Mouse (Mus musculus) spleen, adult 2 months (tissue): ENCODE measurements around the gene Fgfr2. TPM values are rescaled to one million over a fixed set of nuclear protein-coding genes. Genes with fewer than 3 reads are reported as not detected.

Experiments
- DNase-seq, 2 experiments: peaks; one replicate each; pipeline versions ENCODE4 v3.0.0 to v3.0.0-alpha.2; 2012 to 2021; ENCODE audit warnings: low spot score in 2 of 2, low read depth in 1 of 2
- H3K27ac ChIP-seq: fragments of 200-500 bp; 2 replicates; pipeline ENCODE4 v1.5.1; 2012; ENCODE audit warnings: low read length, inconsistent platforms; ENCODE audit not compliant: insufficient read depth
- H3K27me3 ChIP-seq: fragments of 200-500 bp; 2 replicates; pipeline ENCODE4 v1.6.1; 2012; ENCODE audit warnings: mild to moderate bottlenecking, moderate library complexity, low read length, inconsistent platforms; ENCODE audit not compliant: control insufficient read depth, insufficient read depth
- H3K36me3 ChIP-seq: fragments of 200-500 bp; 2 replicates; pipeline ENCODE4 v1.6.1; 2012; ENCODE audit warnings: mild to moderate bottlenecking, low read length, inconsistent platforms; ENCODE audit not compliant: control insufficient read depth, insufficient read depth
- H3K4me1 ChIP-seq: fragments of 200-500 bp; 2 replicates; pipeline ENCODE4 v1.6.1; 2011; ENCODE audit warnings: inconsistent platforms; ENCODE audit not compliant: control insufficient read depth, insufficient read depth, insufficient read length
- H3K4me3 ChIP-seq: fragments of 200-500 bp; 2 replicates; pipeline ENCODE4 v1.5.1; 2011; ENCODE audit warnings: mild to moderate bottlenecking, inconsistent platforms; ENCODE audit not compliant: insufficient read depth, insufficient read length; ENCODE audit errors: extremely low read depth
- CTCF ChIP-seq: fragments of 200-500 bp; IDR thresholded peaks from 2 replicates; pipeline ENCODE4 v1.5.1; 2011; ENCODE audit warnings: mild to moderate bottlenecking, inconsistent platforms; ENCODE audit not compliant: insufficient read depth, insufficient read length, insufficient replicate concordance; ENCODE audit errors: extremely low read depth
- POLR2A ChIP-seq: fragments of 200-500 bp; IDR thresholded peaks from 2 replicates; pipeline ENCODE4 v1.6.1; 2011; ENCODE audit warnings: low read depth, low read length, inconsistent platforms
- WGBS: fragments of 180-500 bp; shearing (Covaris S2); methylation state at CpG from one replicate; pipeline ENCODE4 v1.1.7; 2018; 5-methylcytosine and 5-hydroxymethylcytosine counted together
- polyA plus RNA-seq: library from polyadenylated mRNA; depleted of rRNA; stranded (reverse); fragments of >200 nt; gene quantifications from 2 replicates; pipeline ENCODE4 v1.2.3, GENCODE M21; 2012

The Fgfr2 gene
- polyA plus RNA-seq, 1 experiment, result 1.6 TPM

DNA sequence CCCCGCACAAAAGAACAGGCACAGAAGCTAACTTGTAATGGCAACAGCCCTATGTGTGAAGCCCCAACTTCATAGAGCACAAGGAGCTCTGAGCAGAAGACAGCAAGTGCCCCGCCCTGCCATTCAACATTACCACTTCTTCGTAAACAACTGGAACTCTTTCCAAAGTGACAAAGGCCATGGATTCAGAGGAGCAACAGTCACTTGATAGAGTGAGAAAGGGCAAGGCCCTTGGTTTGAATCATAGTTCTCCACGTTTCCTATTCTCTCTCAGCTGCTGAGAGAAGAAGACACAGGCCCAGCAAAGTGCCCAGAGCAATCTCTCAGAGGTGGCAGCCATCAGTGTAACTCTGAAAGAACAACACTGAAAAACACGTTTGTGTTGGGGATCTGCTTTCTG is 359.2 kb downstream of the Fgfr2 start:
- H3K27ac ChIP-seq, result peak overlapping the region; percentile 22

DNA sequence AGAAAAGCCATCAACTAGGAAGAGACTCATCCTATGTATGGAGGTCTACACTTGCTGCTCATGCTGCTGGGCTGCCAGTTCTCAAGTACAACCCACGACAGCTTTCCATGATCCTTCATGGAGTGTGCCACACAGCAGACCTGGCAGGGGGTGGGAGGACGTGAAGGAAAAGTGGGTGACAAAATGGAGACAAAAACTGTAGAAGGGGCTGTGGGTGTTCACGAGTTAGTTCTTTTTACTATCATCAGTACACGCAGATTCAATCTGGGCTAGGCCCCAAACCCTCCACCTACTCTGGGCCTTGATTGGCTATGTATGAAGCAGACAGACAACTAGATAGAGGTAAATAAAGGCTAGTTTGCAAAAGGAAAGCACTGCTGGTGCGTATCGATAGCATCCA is 359.8 kb downstream of the Fgfr2 start:
- Histone ChIP-seq H3K36me3 (peaks cover 19% of the 10 kb centered on the region), H3K27ac (peak overlapping the region; percentile 14; the same call in 1 of the 2 replicates), H3K4me3 (no peak overlapping the region), H3K4me1 (peaks cover 7% of the 10 kb centered on the region; the same call in 1 of the 2 replicates), H3K27me3 (no peaks in the 10 kb centered on the region)
- 92% methylated on average over 6 of the region's 6 CpGs for WGBS
- no peak for DNase-seq
- no peak for TF ChIP-seq POLR2A
- TF ChIP-seq CTCF, result no peak

More for the DNA sequence above, 359.2 kb downstream of the Fgfr2 start:
- peaks cover 21% of the 10 kb centered on the region for H3K36me3 ChIP-seq
- TF ChIP-seq CTCF (no peak), POLR2A (no peak)
- no peak overlapping the region for H3K4me3 ChIP-seq
- H3K4me1 ChIP-seq, result peaks cover 9% of the 10 kb centered on the region; the same call in 1 of the 2 replicates
- DNase-seq, result no peak
- 89% methylated on average over 5 of the region's 5 CpGs for WGBS
- H3K27me3 ChIP-seq, result no peaks in the 10 kb centered on the region

DNA sequence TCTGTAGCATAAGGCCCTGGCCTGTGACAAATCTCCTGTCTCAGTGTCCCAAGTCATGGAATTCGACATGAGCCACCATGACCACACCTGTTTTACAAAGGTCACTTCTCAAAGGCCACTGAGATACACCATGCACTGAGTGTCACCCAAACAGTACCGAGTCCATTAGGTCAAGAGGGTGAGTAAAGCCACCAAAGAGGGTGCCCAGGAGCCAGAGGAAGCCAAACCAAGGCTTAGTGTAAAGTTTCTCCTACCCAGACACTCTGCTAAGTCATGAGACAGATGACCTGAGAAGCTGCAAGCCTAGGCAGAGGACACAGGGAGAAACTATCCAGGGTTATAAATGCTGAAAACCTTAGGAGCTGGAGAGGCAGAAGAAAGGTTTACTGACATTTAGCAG is 361.7 kb downstream of the Fgfr2 start:
- 98% methylated on average over 2 of the region's 2 CpGs for WGBS

GRCm38 (mm10) chr7:132760589-132761180 is 362.5 kb downstream of the Fgfr2 start:
- H3K4me1 ChIP-seq, result peaks cover 3% of the 10 kb centered on the region; the same call in 1 of the 2 replicates
- DNase-seq, result no peak
- no peak overlapping the region for H3K4me3 ChIP-seq
- H3K27ac ChIP-seq, result no peak overlapping the region
- no peaks in the 10 kb centered on the region for H3K27me3 ChIP-seq
- H3K36me3 ChIP-seq, result peaks cover 32% of the 10 kb centered on the region
- TF ChIP-seq CTCF, result no peak
- no peak for TF ChIP-seq POLR2A
- 86% methylated on average over 6 of the region's 6 CpGs for whole genome bisulfite sequencing

More for the DNA sequence above, 361.7 kb downstream of the Fgfr2 start:
- no peak overlapping the region for H3K27ac ChIP-seq
- no peaks in the 10 kb centered on the region for H3K27me3 ChIP-seq
- TF ChIP-seq POLR2A (no peak), CTCF (no peak)
- H3K36me3 ChIP-seq, result peaks cover 29% of the 10 kb centered on the region
- DNase-seq, result no peak
- no peak overlapping the region for H3K4me3 ChIP-seq
- peaks cover 3% of the 10 kb centered on the region; the same call in 1 of the 2 replicates for H3K4me1 ChIP-seq

- Histone ChIP-seq H3K36me3 (peaks cover 32% of the 10 kb centered on the region), H3K4me3 (no peak overlapping the region), H3K27me3 (no peaks in the 10 kb centered on the region), H3K4me1 (no peaks in the 10 kb centered on the region; the same call in 1 of the 2 replicates), H3K27ac (no peak overlapping the region)
- 95% methylated on average over 6 of the region's 6 CpGs for WGBS
- TF ChIP-seq POLR2A (no peak), CTCF (no peak)
- no peak for DNase-seq
These were observed 363.2 kb downstream of the Fgfr2 start for GRCm38 (mm10) chr7:132759926-132760325.

- Histone ChIP-seq H3K27me3 (no peaks in the 10 kb centered on the region), H3K4me3 (no peak overlapping the region), H3K27ac (no peak overlapping the region), H3K36me3 (peaks cover 32% of the 10 kb centered on the region), H3K4me1 (no peaks in the 10 kb centered on the region; the same call in 1 of the 2 replicates)
- WGBS, result 97% methylated on average over 22 of the region's 22 CpGs
- TF ChIP-seq POLR2A (no peak), CTCF (no peak)
- DNase-seq, result no peak
These were observed 363.7 kb downstream of the Fgfr2 start for GRCm38 (mm10) chr7:132759405-132759891.

DNA sequence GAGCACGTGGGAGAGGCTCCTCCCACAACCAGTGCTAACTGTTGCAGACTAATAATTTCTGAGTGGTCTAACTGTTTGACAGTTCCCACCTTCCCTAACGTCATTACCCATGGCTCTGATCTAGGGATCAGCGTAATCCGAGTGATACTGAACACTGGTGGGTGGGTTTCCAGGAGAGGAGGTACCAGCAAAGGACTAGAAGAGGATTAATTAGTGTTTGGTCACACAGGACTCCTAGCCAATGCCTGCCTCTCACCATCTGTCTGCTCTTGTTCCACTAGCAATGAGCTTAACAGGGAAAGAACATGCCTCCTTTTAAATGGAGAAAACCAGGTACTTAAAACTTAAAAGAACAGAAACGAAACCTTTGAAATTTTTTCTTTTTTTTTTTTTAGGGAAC is 364.3 kb downstream of the Fgfr2 start:
- DNase-seq, result no peak
- no peak overlapping the region for H3K27ac ChIP-seq
- H3K27me3 ChIP-seq, result no peaks in the 10 kb centered on the region
- peaks cover 30% of the 10 kb centered on the region for H3K36me3 ChIP-seq
- H3K4me1 ChIP-seq, result no peaks in the 10 kb centered on the region; the same call in 1 of the 2 replicates
- H3K4me3 ChIP-seq, result no peak overlapping the region
- TF ChIP-seq POLR2A (no peak), CTCF (no peak)
- 87% methylated on average over 5 of the region's 5 CpGs for WGBS
